Mouse (Mus musculus) stomach, postnatal 0 days (tissue): Measurements from ENCODE around the gene Tprn. TPM values are rescaled to one million over a fixed set of nuclear protein-coding genes. Genes with fewer than 3 reads are reported as not detected.

Experiments used
- ATAC-seq: fragments of 200-750 bp; cut with Nextera tagmentation; 2 replicates; pipeline ENCODE4 v1.8.0; 2017; ENCODE audit not compliant: low FRiP score, low TSS enrichment
- DNase-seq: peaks from one replicate; pipeline ENCODE4 v3.0.0-alpha.2; 2016; ENCODE audit warnings: low spot score
- H3K27ac ChIP-seq: fragments of 300-500 bp; sonication (generic); replicated peaks from 2 replicates; pipeline ENCODE4 v1.5.1; 2014; ENCODE audit warnings: mild to moderate bottlenecking, control low read depth
- H3K27me3 ChIP-seq: fragments of 300-500 bp; sonication (generic); 2 replicates; pipeline ENCODE4 v1.6.1; 2014; ENCODE audit warnings: low read length; ENCODE audit not compliant: control insufficient read depth, insufficient read depth
- H3K36me3 ChIP-seq: fragments of 300-500 bp; sonication (generic); 2 replicates; pipeline ENCODE4 v1.6.1; 2014; ENCODE audit warnings: low read length, mixed read lengths; ENCODE audit not compliant: control insufficient read depth, insufficient read depth
- H3K4me1 ChIP-seq: fragments of 300-500 bp; sonication (generic); replicated peaks from 2 replicates; pipeline ENCODE4 v1.6.1; 2014; ENCODE audit warnings: antibody characterized with exemption; ENCODE audit not compliant: control insufficient read depth, insufficient read depth
- H3K4me2 ChIP-seq: fragments of 300-500 bp; sonication (generic); replicated peaks from 2 replicates; pipeline ENCODE4 v1.6.1; 2014; ENCODE audit warnings: low read depth, mild to moderate bottlenecking, control low read depth, moderate library complexity
- H3K4me3 ChIP-seq: fragments of 300-500 bp; sonication (generic); 2 replicates; pipeline ENCODE4 v1.5.1; 2014; ENCODE audit warnings: low read depth, low read length, control low read depth
- H3K9ac ChIP-seq: fragments of 300-500 bp; sonication (generic); 2 replicates; pipeline ENCODE4 v1.6.1; 2014; ENCODE audit warnings: mild to moderate bottlenecking, low read length, control low read depth, mixed read lengths
- H3K9me3 ChIP-seq: fragments of 300-500 bp; sonication (generic); 2 replicates; pipeline ENCODE4 v1.6.1; 2016; ENCODE audit warnings: low read length; ENCODE audit not compliant: control insufficient read depth
- CTCF ChIP-seq: IDR thresholded peaks from 2 replicates; pipeline ENCODE4 v1.5.1; 2016; ENCODE audit warnings: antibody characterized with exemption, low read depth, mild to moderate bottlenecking, moderate library complexity
- EP300 ChIP-seq: optimal IDR thresholded peaks from 2 replicates; pipeline ENCODE3; 2016; ENCODE audit warnings: antibody characterized with exemption
- WGBS: fragments of 180-500 bp; shearing (Covaris S2); extraction: QIAGEN DNeasy Blood & Tissue Kit; methylation state at CpG from one replicate; pipeline ENCODE4 v1.1.7; 2014; 5-methylcytosine and 5-hydroxymethylcytosine counted together
- polyA plus RNA-seq: library from polyadenylated mRNA; unstranded; fragments of >200 nt; fragmentation: Nextera tagmentation; extraction: Ambion mirVana; gene quantifications from 2 replicates; pipeline ENCODE4 v1.2.1, GENCODE M21; 2015

The Tprn gene
- polyA plus RNA-seq, 1 experiment from 2014 or later = 17.4 TPM

GRCm38 (mm10) chr2:25304657-25305541 lies 42.5 kb downstream of the Tprn start:
- Histone ChIP-seq H3K4me2 (peak overlapping the region; percentile 69), H3K9me3 (no peaks in the 10 kb centered on the region), H3K36me3 (no peaks in the 10 kb centered on the region), H3K9ac (peak overlapping the region; percentile 35), H3K27me3 (no peaks in the 10 kb centered on the region), H3K27ac (no peak overlapping the region), H3K4me1 (0 out of 2 replicates have a peak, but pooled peaks cover 2% of the 10 kb centered on the region), H3K4me3 (peak overlapping the region; percentile 42)
- peak; percentile 63 for DNase-seq
- peak; percentile 61 for ATAC-seq
- TF ChIP-seq EP300 (no peak), CTCF (no peak)
- WGBS = 2% methylated on average over 40 of the region's 45 CpGs

GRCm38 (mm10) chr2:25305587-25306359 lies 43.4 kb downstream of the Tprn start:
- no peaks in the 10 kb centered on the region for H3K9me3 ChIP-seq
- peak overlapping the region; percentile 42; the same call in 1 of the 2 replicates for H3K4me3 ChIP-seq
- 49% methylated on average over 14 of the region's 14 CpGs for WGBS
- 0 out of 2 replicates have a peak, but pooled peaks cover 2% of the 10 kb centered on the region for H3K4me1 ChIP-seq
- TF ChIP-seq EP300 (no peak), CTCF (no peak)
- no peaks in the 10 kb centered on the region for H3K27me3 ChIP-seq
- no peaks in the 10 kb centered on the region for H3K36me3 ChIP-seq
- H3K27ac ChIP-seq = no peak overlapping the region
- no peak overlapping the region; the same call in 1 of the 2 replicates for H3K9ac ChIP-seq
- ATAC-seq (no peak), DNase-seq (no peak)
- peak overlapping the region; percentile 69 for H3K4me2 ChIP-seq

GRCm38 (mm10) chr2:25310180-25310579 lies 47.8 kb downstream of the Tprn start:
- no peaks in the 10 kb centered on the region for H3K9me3 ChIP-seq
- no peak overlapping the region for H3K4me3 ChIP-seq
- 56% methylated on average over 10 of the region's 10 CpGs for WGBS
- ATAC-seq (no peak), DNase-seq (no peak)
- H3K36me3 ChIP-seq = no peaks in the 10 kb centered on the region
- no peaks in the 10 kb centered on the region for H3K27me3 ChIP-seq
- H3K27ac ChIP-seq = no peak overlapping the region
- TF ChIP-seq CTCF = no peak
- no peak for TF ChIP-seq EP300
- no peak overlapping the region for H3K4me2 ChIP-seq
- 0 out of 2 replicates have a peak, but pooled peaks cover under 1% of the 10 kb centered on the region for H3K4me1 ChIP-seq
- no peak overlapping the region for H3K9ac ChIP-seq

- no peak for ATAC-seq
- WGBS = 2% methylated on average over 22 of the region's 22 CpGs
- no peaks in the 10 kb centered on the region for H3K27me3 ChIP-seq
- peak overlapping the region; percentile 27 for H3K4me2 ChIP-seq
- no peaks in the 10 kb centered on the region for H3K36me3 ChIP-seq
- TF ChIP-seq CTCF (no peak; the same call in 1 of the 2 replicates), EP300 (no peak)
- H3K9me3 ChIP-seq = no peaks in the 10 kb centered on the region
- H3K9ac ChIP-seq = no peak overlapping the region
- H3K4me3 ChIP-seq = no peak overlapping the region
- H3K27ac ChIP-seq = no peak overlapping the region
- H3K4me1 ChIP-seq = no peaks in the 10 kb centered on the region
- DNase-seq = no peak
Observed at GRCm38 (mm10) chr2:25310969-25311368, 48.6 kb downstream of the Tprn start.

- 0 out of 2 replicates have a peak, but pooled peaks have one; percentile 48 for ATAC-seq
- H3K4me3 ChIP-seq = no peak overlapping the region
Observed at GRCm38 (mm10) chr2:25311491-25311891, 49.1 kb downstream of the Tprn start.

More at GRCm38 (mm10) chr2:25311491-25311891, 49.1 kb downstream of the Tprn start:
- H3K27ac ChIP-seq = no peak overlapping the region
- no peaks in the 10 kb centered on the region for H3K27me3 ChIP-seq
- H3K4me2 ChIP-seq = 0 out of 2 replicates have a peak overlapping the region, but pooled peaks have one; percentile 27
- WGBS = 7% methylated on average over 11 of the region's 11 CpGs
- no peak overlapping the region for H3K9ac ChIP-seq
- no peaks in the 10 kb centered on the region for H3K9me3 ChIP-seq
- no peaks in the 10 kb centered on the region for H3K4me1 ChIP-seq
- H3K36me3 ChIP-seq = no peaks in the 10 kb centered on the region
- peak; percentile 66 for DNase-seq
- no peak for TF ChIP-seq EP300
- no peak for TF ChIP-seq CTCF
